In the genomic region with DNA sequence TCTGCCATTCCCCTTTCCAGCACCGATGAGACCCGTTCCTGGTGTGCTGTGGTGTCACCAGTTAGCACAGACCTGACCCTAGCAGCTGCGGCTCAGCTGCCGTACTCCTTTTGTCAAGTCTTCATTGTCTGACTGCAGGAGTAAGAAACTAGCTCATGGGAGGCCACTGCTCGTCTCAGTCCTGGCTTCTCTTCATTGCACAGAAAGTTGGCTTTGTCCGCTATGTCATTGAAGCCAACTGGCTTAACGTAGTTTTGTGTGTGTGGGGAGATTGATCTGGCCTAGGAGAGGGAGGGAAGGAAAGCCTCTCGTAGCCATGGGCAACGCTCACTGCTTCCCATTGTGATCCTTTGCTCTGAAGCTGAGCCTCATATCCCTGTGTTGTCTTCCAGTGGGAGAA, we compare ENCODE assay signal across 11 mouse cellular contexts. TPM values are rescaled to one million over a fixed set of nuclear protein-coding genes. Genes with fewer than 3 reads are reported as not detected.
DNase-seq lines count a peak whose midpoint lies in the region; ATAC-seq and TF ChIP-seq lines count a peak whose summit lies in the region.
"Had no signal": no experiment of that assay in that cellular context is flagged by ENCODE, and none has a peak within 500 bp of the region (broad histone marks: within the 10 kb centered on the region; RNA-seq: fewer than 3 reads in every experiment).

No protein-coding gene starts in this region.

- TF ChIP-seq POLR2A in myocyte (IDR thresholded peaks at IDR 0.05; ENCODE audit: insufficient read length, low read depth) = no peak

- H3K4me3 ChIP-seq in hindbrain, postnatal 0 days (ENCODE audit: low read length) = no peak overlapping the region
- H3K4me3 ChIP-seq in myocyte = no peak overlapping the region
- H3K4me3 ChIP-seq: heart, embryonic 10.5 days had no signal

- peak; percentile 84 for DNase-seq in heart, adult 11 months
- DNase-seq in heart, postnatal 25 days (ENCODE audit: low spot score) = no peak
- DNase-seq in embryo, embryonic 10.5 days (ENCODE audit: low spot score) = peak; percentile 47
- DNase-seq in hindbrain, postnatal 0 days (ENCODE audit: low spot score) = peak; percentile 57
- no peak for DNase-seq in gastrocnemius, adult 8-10 months (ENCODE audit: low spot score in 2 of 2)
- DNase-seq in left cerebral cortex, adult 8-10 months (ENCODE audit: low spot score in 2 of 2) = no peak
- DNase-seq in heart, adult 18-20 months = no peak

- intact Hi-C loops in heart, postnatal 25 days (cut with DNase I) = no loop called here

- no peaks in the 10 kb centered on the region for H3K27me3 ChIP-seq in hindbrain, postnatal 0 days (ENCODE audit: insufficient read depth, low read length)
- H3K27me3 ChIP-seq in myocyte (ENCODE audit: control insufficient read depth, insufficient read depth, insufficient read length) = no peaks in the 10 kb centered on the region

- ATAC-seq in hindbrain, postnatal 0 days = peak; percentile 86

- H3K9me3 ChIP-seq in hindbrain, postnatal 0 days (ENCODE audit: low read length) = no peaks in the 10 kb centered on the region
- H3K9me3 ChIP-seq: heart, embryonic 10.5 days had no signal

- no peak overlapping the region for H3ac ChIP-seq in myocyte (ENCODE audit: control insufficient read depth, insufficient read length)

- H3K9ac ChIP-seq in hindbrain, postnatal 0 days (replicated peaks; ENCODE audit: low read length) = no peak overlapping the region

- no peaks in the 10 kb centered on the region; the same call in 1 of the 2 replicates for H3K4me1 ChIP-seq in hindbrain, postnatal 0 days (ENCODE audit: insufficient read depth, low read length)

- WGBS in hindbrain, postnatal 0 days = 15% methylated on average over 9 of the region's 9 CpGs

- H3K36me3 ChIP-seq in hindbrain, postnatal 0 days (ENCODE audit: insufficient read depth, low read length) = 0 out of 2 replicates have a peak, but pooled peaks cover 12% of the 10 kb centered on the region
- peaks cover 21% of the 10 kb centered on the region for H3K36me3 ChIP-seq in myocyte (ENCODE audit: control insufficient read depth, insufficient read depth)

- H3K27ac ChIP-seq in hindbrain, postnatal 0 days = peak overlapping the region; percentile 51; the same call in 1 of the 2 replicates
- H3K27ac ChIP-seq: heart, embryonic 10.5 days; stomach, postnatal 0 days had no signal

- no peak overlapping the region for H3K4me2 ChIP-seq in hindbrain, postnatal 0 days (ENCODE audit: low read depth, low read length)
- H3K4me2 ChIP-seq in myocyte (ENCODE audit: low read depth) = peak overlapping the region; percentile 79
- H3K4me2 ChIP-seq: liver, embryonic 11.5 days had no signal

- H3K79me2 ChIP-seq in myocyte (ENCODE audit: control insufficient read depth, insufficient read depth) = no peaks in the 10 kb centered on the region

- no peak for TF ChIP-seq CTCF in hindbrain, postnatal 0 days (IDR thresholded peaks at IDR 0.05; ENCODE audit: low read depth)

TF ChIP-seq in myocyte, 11 proteins besides CTCF, POLR2A, EP300 and RAD21:
- TF ChIP-seq USF1 (IDR thresholded peaks at IDR 0.05; ENCODE audit: low read depth) (no peak), MYOG (IDR thresholded peaks at IDR 0.05; ENCODE audit: control insufficient read depth in 1 of 3, insufficient read depth in 1 of 3, insufficient read length in 2 of 3, low read depth in 2 of 3) (peak; percentile 23 to 87 (median 81)), MYOD1 (IDR thresholded peaks at IDR 0.05; ENCODE audit: control insufficient read depth in 1 of 3, insufficient read length in 2 of 3, low read depth in 2 of 3) (peak; percentile 23 to 80 (median 79)), TCF12 (IDR thresholded peaks at IDR 0.05; ENCODE audit: insufficient read depth, poor library complexity, severe bottlenecking) (no peak), TCF3 (IDR thresholded peaks at IDR 0.05; ENCODE audit: insufficient read length, low read depth) (peak; percentile 28)

RNA-seq across cellular contexts. Expression of gene Alox5, which starts 55.7 kb away (rescaled TPM):
- 10 to 100 TPM in 1 of 2 experiments, 1 to 10 TPM in 1; 8.7 to 10.3 TPM for total RNA-seq in heart, postnatal 25 days (2021)
- total RNA-seq in hindbrain, postnatal 0 days (2014; rRNA removed) = 1.7 and 8.1 TPM in 2 replicates
- polyA plus RNA-seq in hindbrain, postnatal 0 days (2015; fragmentation: Nextera tagmentation; extraction: Ambion mirVana) = 0.73 and 0.75 TPM in 2 replicates
- 21.7 TPM for polyA plus RNA-seq in myocyte (2012; fragmentation: generic; extraction: Trizol)
- under 1 TPM; 0.87 to 0.94 (median 0.91) TPM for total RNA-seq in gastrocnemius, adult 8-10 months (2022)
- 1 to 10 TPM; 1.2 to 3.3 (median 1.8) TPM for total RNA-seq in left cerebral cortex, adult 8-10 months (2022)
- total RNA-seq in heart, adult 18-20 months (2021) = 10 to 100 TPM; 11.8 to 13.9 TPM

Comparison
In these comparisons a context has a peak if more than half of its experiments do, and no peak if none do; other contexts are left out.
1. DNase-seq: peak in heart, adult 11 months (single experiment), embryo, embryonic 10.5 days (single experiment) and hindbrain, postnatal 0 days (single experiment); none in heart, postnatal 25 days (single experiment), gastrocnemius, adult 8-10 months (0 of 2), left cerebral cortex, adult 8-10 months (0 of 2) and heart, adult 18-20 months (0 of 2).